Mouse (Mus musculus): Measurements from ENCODE around the gene Cer1. TPM values are rescaled to one million over a fixed set of nuclear protein-coding genes. Genes with fewer than 3 reads are reported as not detected.

The Cer1 gene
- polyA plus RNA-seq (2015; fragmentation: Nextera tagmentation; extraction: Ambion mirVana) = not detected in 2 replicates

GRCm38 (mm10) chr4:82884636-82885534 is at the start of gene Cer1:
Cer1 (minus strand) TSS chr4:82885148.
- no peak for DNase-seq (ENCODE audit: low spot score)

- DNase-seq (ENCODE audit: low spot score) = no peak
These were observed 49.4 kb upstream of the Cer1 start for GRCm38 (mm10) chr4:82934308-82934707.

- DNase-seq (ENCODE audit: low spot score) = peak; percentile 60
These were observed 48.8 kb upstream of the Cer1 start for GRCm38 (mm10) chr4:82933698-82934210.

GRCm38 (mm10) chr4:82930079-82930478 is 45.1 kb upstream of the Cer1 start:
- no peak for DNase-seq (ENCODE audit: low spot score)

- no peak for DNase-seq (ENCODE audit: low spot score)
These were observed 37.0 kb upstream of the Cer1 start for GRCm38 (mm10) chr4:82921962-82922361.

GRCm38 (mm10) chr4:82918625-82919024 is 33.7 kb upstream of the Cer1 start:
- DNase-seq (ENCODE audit: low spot score) = no peak

- DNase-seq (ENCODE audit: low spot score) = no peak
These were observed 31.7 kb upstream of the Cer1 start for GRCm38 (mm10) chr4:82916678-82917050.

GRCm38 (mm10) chr4:82916003-82916677 is 31.2 kb upstream of the Cer1 start:
- DNase-seq (ENCODE audit: low spot score) = no peak

- no peak for DNase-seq (ENCODE audit: low spot score)
These were observed 30.6 kb upstream of the Cer1 start for GRCm38 (mm10) chr4:82915576-82915975.

GRCm38 (mm10) chr4:82914601-82915143 is 29.7 kb upstream of the Cer1 start:
- DNase-seq (ENCODE audit: low spot score) = no peak

GRCm38 (mm10) chr4:82895227-82895626 is 10.3 kb upstream of the Cer1 start:
- DNase-seq (ENCODE audit: low spot score) = no peak

GRCm38 (mm10) chr4:82892247-82892646 is 7.3 kb upstream of the Cer1 start:
- DNase-seq (ENCODE audit: low spot score) = no peak

- no peak for DNase-seq (ENCODE audit: low spot score)
These were observed 6.6 kb upstream of the Cer1 start for GRCm38 (mm10) chr4:82891566-82891965.

- no peak for DNase-seq (ENCODE audit: low spot score)
These were observed 6.1 kb upstream of the Cer1 start for GRCm38 (mm10) chr4:82891049-82891448.

- DNase-seq (ENCODE audit: low spot score) = no peak
These were observed 5.6 kb upstream of the Cer1 start for GRCm38 (mm10) chr4:82890585-82890984.

GRCm38 (mm10) chr4:82886148-82886547 is 1.2 kb upstream of the Cer1 start:
- no peak for DNase-seq (ENCODE audit: low spot score)

GRCm38 (mm10) chr4:82885535-82885913 is 576 bp upstream of the Cer1 start:
- DNase-seq (ENCODE audit: low spot score) = no peak

- no peak for DNase-seq (ENCODE audit: low spot score)
These were observed 2.4 kb downstream of the Cer1 start for GRCm38 (mm10) chr4:82882500-82882899.

- no peak for DNase-seq (ENCODE audit: low spot score)
These were observed 3.6 kb downstream of the Cer1 start for GRCm38 (mm10) chr4:82881366-82881765.

- DNase-seq (ENCODE audit: low spot score) = no peak
These were observed 4.7 kb downstream of the Cer1 start for GRCm38 (mm10) chr4:82880243-82880642.

- DNase-seq (ENCODE audit: low spot score) = no peak
These were observed 5.8 kb downstream of the Cer1 start for GRCm38 (mm10) chr4:82879152-82879551.

- no peak for DNase-seq (ENCODE audit: low spot score)
These were observed 8.3 kb downstream of the Cer1 start for GRCm38 (mm10) chr4:82876656-82877055.

Data from thymus, postnatal 0 days (tissue).